Mouse (Mus musculus) liver, postnatal 0 days (tissue): Measurements from ENCODE around the gene Inmt.

Experiments
- CTCF ChIP-seq: sonication (generic); IDR thresholded peaks from 2 replicates; pipeline ENCODE4 v1.5.1; 2016; ENCODE audit warnings: antibody characterized with exemption, low read depth
- EP300 ChIP-seq: IDR thresholded peaks from 2 replicates; pipeline ENCODE4 v1.6.1; 2016; ENCODE audit warnings: antibody characterized with exemption, low read depth, mild to moderate bottlenecking

DNA sequence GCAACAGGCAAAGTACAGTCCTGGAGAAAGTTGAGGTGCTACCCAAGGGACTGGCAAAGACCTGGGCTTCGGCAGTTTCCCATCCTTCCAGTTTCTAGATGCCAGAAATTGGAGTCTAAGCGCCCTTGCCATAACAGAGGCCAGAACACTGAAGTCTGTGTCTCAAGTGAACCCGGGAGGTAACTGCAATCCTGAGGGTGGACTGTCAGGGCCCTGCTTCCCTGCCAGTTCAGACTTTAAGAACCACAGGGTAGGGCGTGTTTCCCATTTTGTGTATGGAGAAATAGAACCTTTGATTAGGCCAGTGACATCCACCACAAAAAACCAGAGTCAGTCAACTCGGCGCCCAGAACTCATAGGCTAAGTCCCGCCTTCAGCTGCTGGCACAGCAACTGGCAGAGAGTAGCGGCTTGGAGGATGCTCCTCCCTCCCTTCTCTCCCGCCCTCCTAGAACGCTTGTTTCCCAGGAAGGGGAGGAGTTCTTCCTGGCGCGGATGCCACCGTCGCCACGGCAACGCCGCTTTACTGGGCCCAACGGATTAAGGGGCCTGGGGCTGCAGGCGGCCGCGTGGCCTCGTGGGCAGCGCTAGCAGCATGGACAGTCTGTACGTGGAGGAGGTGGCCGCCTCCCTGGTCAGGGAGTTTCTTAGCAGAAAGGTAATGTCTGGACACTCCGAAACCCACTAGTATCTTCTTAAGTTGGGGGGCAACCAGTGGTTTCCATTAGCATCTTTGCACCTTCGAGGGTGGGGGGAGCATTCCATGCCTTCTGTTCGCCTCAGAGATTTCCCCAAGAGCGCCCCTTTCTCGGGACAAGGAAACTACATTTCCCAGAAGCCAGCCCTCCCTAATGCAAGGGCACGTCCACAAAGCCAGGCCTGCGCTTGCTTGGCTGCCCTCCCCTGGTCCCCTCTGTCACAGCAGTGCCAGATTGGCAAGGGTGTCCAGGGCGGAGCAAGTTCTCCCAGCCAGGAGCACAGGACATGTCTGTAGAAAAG, 28.4 kb upstream of the Inmt start, which contains the start of gene Mindy4:
- TF ChIP-seq EP300, result no peak
- TF ChIP-seq CTCF, result peak; percentile 55
